Mouse (Mus musculus): ENCODE measurements around the gene Mtmr4. TPM values are rescaled to one million over a fixed set of nuclear protein-coding genes. Genes with fewer than 3 reads are reported as not detected.
A peak's percentile ranks its signal among the peaks of the same experiment; 100 is the strongest.

Mtmr4 gene
- polyA plus RNA-seq, 1 experiment from 2014 or later, result 62.4 TPM

DNA sequence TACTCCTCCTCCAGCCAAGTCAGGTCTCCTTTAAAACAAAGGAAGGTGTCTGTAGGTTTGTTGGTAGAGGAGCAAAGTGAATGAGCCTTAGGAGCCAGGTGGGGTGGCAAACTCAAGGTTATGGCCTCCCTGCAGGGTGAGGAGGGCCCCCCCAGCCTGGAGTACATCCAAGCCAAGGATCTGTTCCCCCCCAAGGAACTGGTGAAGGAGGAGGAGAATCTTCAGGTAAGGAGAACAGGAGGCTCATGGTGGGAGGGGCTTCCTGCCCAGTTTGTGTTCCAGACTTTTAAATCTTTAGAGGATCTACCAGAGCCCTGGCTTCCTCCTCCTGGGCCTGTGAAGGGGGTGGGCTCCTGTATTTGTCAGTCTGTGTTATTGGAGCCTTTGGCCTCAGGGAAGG, 5.1 kb downstream of the Mtmr4 start:
- H3K27me3 ChIP-seq (ENCODE audit: control insufficient read depth, insufficient read depth, low read length), result no peaks in the 10 kb centered on the region
- no peak overlapping the region for H3K27ac ChIP-seq (replicated peaks; ENCODE audit: low read depth, low read length)
- H3K4me1 ChIP-seq (ENCODE audit: control insufficient read depth, insufficient read depth, low read length), result peaks cover 20% of the 10 kb centered on the region

GRCm38 (mm10) chr11:87599395-87600089, 7.6 kb downstream of the Mtmr4 start:
- no peak overlapping the region for H3K4me2 ChIP-seq (ENCODE audit: low read depth, severe bottlenecking)
- DNase-seq (ENCODE audit: low spot score) (no peak), ATAC-seq (ENCODE audit: insufficient number of reproducible peaks, low FRiP score, low TSS enrichment, low read depth) (no peak)
- H3K4me3 ChIP-seq (ENCODE audit: low read depth, low read length), result no peak overlapping the region
- no peaks in the 10 kb centered on the region for H3K9me3 ChIP-seq (ENCODE audit: control insufficient read depth, low read length)
- H3K27ac ChIP-seq (replicated peaks; ENCODE audit: low read depth, low read length), result no peak overlapping the region
- peaks cover 43% of the 10 kb centered on the region for H3K36me3 ChIP-seq (ENCODE audit: control insufficient read depth, insufficient read depth, low read length)
- H3K4me1 ChIP-seq (ENCODE audit: control insufficient read depth, insufficient read depth, low read length), result peaks cover 12% of the 10 kb centered on the region; the same call in 1 of the 2 replicates
- H3K9ac ChIP-seq (ENCODE audit: low read length), result no peak overlapping the region
- H3K27me3 ChIP-seq (ENCODE audit: control insufficient read depth, insufficient read depth, low read length), result no peaks in the 10 kb centered on the region
- 90% methylated on average over 13 of the region's 13 CpGs for WGBS

More for the DNA sequence above, 5.1 kb downstream of the Mtmr4 start:
- no peaks in the 10 kb centered on the region for H3K9me3 ChIP-seq (ENCODE audit: control insufficient read depth, low read length)
- no peak for ATAC-seq (ENCODE audit: insufficient number of reproducible peaks, low FRiP score, low TSS enrichment, low read depth)
- H3K4me2 ChIP-seq (ENCODE audit: low read depth, severe bottlenecking), result peak overlapping the region; percentile 90; the same call in 1 of the 2 replicates
- no peak overlapping the region for H3K4me3 ChIP-seq (ENCODE audit: low read depth, low read length)
- no peak for DNase-seq (ENCODE audit: low spot score)
- H3K36me3 ChIP-seq (ENCODE audit: control insufficient read depth, insufficient read depth, low read length), result peaks cover 22% of the 10 kb centered on the region
- H3K9ac ChIP-seq (ENCODE audit: low read length), result no peak overlapping the region

DNA sequence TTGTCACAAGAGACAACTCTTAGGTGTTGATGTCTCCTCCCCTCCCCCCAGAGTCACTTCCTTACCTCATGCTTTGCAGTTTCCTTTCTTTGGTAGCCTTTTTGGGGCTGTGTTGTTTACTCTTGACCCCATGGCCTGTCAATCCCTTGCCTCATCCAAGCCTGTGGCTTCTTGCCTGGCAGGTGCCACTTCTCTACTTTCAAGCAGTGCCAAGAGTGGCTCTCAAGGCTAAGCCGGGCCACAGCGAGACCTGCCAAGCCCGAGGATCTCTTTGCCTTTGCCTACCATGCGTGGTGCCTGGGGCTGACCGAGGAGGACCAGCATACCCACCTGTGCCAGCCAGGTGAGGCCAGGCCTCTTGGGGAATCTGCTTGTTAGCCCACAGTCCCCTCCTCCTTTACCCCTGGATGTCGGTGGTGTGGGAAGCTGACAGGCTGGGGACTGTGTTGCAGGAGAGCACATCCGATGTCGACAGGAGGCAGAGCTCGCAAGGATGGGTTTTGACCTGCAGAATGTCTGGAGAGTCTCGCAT, 8.4 kb downstream of the Mtmr4 start:
- DNase-seq (ENCODE audit: low spot score) (no peak), ATAC-seq (ENCODE audit: insufficient number of reproducible peaks, low FRiP score, low TSS enrichment, low read depth) (no peak)
- H3K4me2 ChIP-seq (ENCODE audit: low read depth, severe bottlenecking), result no peak overlapping the region
- H3K27me3 ChIP-seq (ENCODE audit: control insufficient read depth, insufficient read depth, low read length), result no peaks in the 10 kb centered on the region
- H3K4me3 ChIP-seq (ENCODE audit: low read depth, low read length), result no peak overlapping the region
- no peak overlapping the region for H3K9ac ChIP-seq (ENCODE audit: low read length)
- WGBS, result 94% methylated on average over 10 of the region's 10 CpGs
- H3K27ac ChIP-seq (replicated peaks; ENCODE audit: low read depth, low read length), result no peak overlapping the region
- H3K36me3 ChIP-seq (ENCODE audit: control insufficient read depth, insufficient read depth, low read length), result peaks cover 49% of the 10 kb centered on the region
- H3K4me1 ChIP-seq (ENCODE audit: control insufficient read depth, insufficient read depth, low read length), result peaks cover 7% of the 10 kb centered on the region; the same call in 1 of the 2 replicates
- H3K9me3 ChIP-seq (ENCODE audit: control insufficient read depth, low read length), result no peaks in the 10 kb centered on the region

DNA sequence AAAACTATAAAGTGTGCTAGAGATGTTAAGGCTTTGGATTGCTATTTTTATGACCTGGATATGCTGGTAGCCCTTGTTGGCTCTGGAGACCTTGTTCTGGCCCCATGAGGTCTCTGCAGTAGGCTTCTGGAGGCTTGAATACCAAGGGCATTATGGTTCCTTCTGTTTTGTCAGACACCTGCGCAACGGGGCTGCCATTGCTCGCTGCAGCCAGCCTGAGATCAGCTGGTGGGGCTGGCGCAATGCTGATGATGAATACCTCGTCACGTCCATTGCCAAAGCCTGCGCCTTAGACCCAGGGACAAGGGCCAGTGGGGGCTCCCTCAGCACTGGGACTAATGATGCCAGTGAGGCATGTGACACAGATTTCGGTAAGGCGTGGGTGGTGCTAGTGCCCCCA, 10.3 kb downstream of the Mtmr4 start:
- peaks cover 57% of the 10 kb centered on the region for H3K36me3 ChIP-seq (ENCODE audit: control insufficient read depth, insufficient read depth, low read length)
- H3K4me1 ChIP-seq (ENCODE audit: control insufficient read depth, insufficient read depth, low read length), result no peaks in the 10 kb centered on the region
- no peak overlapping the region for H3K27ac ChIP-seq (replicated peaks; ENCODE audit: low read depth, low read length)
- H3K9me3 ChIP-seq (ENCODE audit: control insufficient read depth, low read length), result no peaks in the 10 kb centered on the region
- H3K4me3 ChIP-seq (ENCODE audit: low read depth, low read length), result no peak overlapping the region
- H3K4me2 ChIP-seq (ENCODE audit: low read depth, severe bottlenecking), result no peak overlapping the region
- no peak overlapping the region for H3K9ac ChIP-seq (ENCODE audit: low read length)
- no peak for DNase-seq (ENCODE audit: low spot score)
- no peaks in the 10 kb centered on the region for H3K27me3 ChIP-seq (ENCODE audit: control insufficient read depth, insufficient read depth, low read length)
- no peak for ATAC-seq (ENCODE audit: insufficient number of reproducible peaks, low FRiP score, low TSS enrichment, low read depth)
- 97% methylated on average over 9 of the region's 9 CpGs for WGBS

DNA sequence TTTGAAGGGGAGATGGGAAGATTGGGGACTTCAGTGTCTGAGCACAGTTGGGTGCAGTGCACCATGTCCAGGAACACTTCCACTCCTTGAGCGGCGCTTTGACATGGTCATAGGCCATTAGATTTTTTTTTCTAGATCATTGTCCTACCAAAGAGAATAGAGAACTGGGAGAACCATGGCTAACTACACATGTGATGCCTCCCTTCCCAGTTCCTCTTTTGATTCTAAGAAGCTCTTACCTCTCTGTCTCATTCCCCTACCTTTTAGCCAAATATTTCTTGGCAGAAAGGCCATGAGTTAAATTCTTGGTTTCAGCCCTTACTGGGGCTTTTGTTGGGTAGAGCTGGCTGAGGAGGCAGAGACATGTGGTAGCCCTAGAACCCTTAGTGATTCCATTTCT, 11.6 kb downstream of the Mtmr4 start:
- DNase-seq (ENCODE audit: low spot score) (no peak), ATAC-seq (ENCODE audit: insufficient number of reproducible peaks, low FRiP score, low TSS enrichment, low read depth) (no peak)
- Histone ChIP-seq H3K4me1 (ENCODE audit: control insufficient read depth, insufficient read depth, low read length) (no peaks in the 10 kb centered on the region), H3K9ac (ENCODE audit: low read length) (no peak overlapping the region), H3K4me2 (ENCODE audit: low read depth, severe bottlenecking) (no peak overlapping the region), H3K4me3 (ENCODE audit: low read depth, low read length) (no peak overlapping the region), H3K27me3 (ENCODE audit: control insufficient read depth, insufficient read depth, low read length) (no peaks in the 10 kb centered on the region), H3K36me3 (ENCODE audit: control insufficient read depth, insufficient read depth, low read length) (peaks cover 47% of the 10 kb centered on the region), H3K9me3 (ENCODE audit: control insufficient read depth, low read length) (no peaks in the 10 kb centered on the region), H3K27ac (replicated peaks; ENCODE audit: low read depth, low read length) (no peak overlapping the region)
- WGBS, result 97% methylated on average over 2 of the region's 2 CpGs

DNA sequence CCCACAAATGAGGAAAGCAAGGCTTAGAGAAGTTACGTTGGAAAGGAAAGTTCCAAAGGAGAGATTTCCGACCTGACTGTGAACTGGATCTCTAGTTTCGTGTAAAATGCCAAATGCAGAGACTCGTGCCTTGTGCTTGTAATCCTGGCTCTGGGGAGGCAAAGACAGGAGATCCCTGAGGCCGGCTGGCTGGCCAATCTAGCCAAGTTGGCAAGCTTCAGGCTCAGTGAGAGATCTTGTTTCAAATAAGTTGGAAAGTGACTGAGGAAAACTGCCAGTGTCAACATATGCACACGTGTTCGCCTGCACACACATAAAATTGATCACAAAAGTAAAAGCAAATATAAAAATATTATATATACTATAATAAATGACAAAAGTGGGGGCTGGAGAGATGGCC, 17.3 kb downstream of the Mtmr4 start:
- Histone ChIP-seq H3K4me1 (ENCODE audit: control insufficient read depth, insufficient read depth, low read length) (no peaks in the 10 kb centered on the region), H3K27ac (replicated peaks; ENCODE audit: low read depth, low read length) (no peak overlapping the region), H3K27me3 (ENCODE audit: control insufficient read depth, insufficient read depth, low read length) (no peaks in the 10 kb centered on the region), H3K9ac (ENCODE audit: low read length) (no peak overlapping the region), H3K9me3 (ENCODE audit: control insufficient read depth, low read length) (no peaks in the 10 kb centered on the region), H3K36me3 (ENCODE audit: control insufficient read depth, insufficient read depth, low read length) (peaks cover 49% of the 10 kb centered on the region), H3K4me3 (ENCODE audit: low read depth, low read length) (no peak overlapping the region), H3K4me2 (ENCODE audit: low read depth, severe bottlenecking) (no peak overlapping the region)
- ATAC-seq (ENCODE audit: insufficient number of reproducible peaks, low FRiP score, low TSS enrichment, low read depth), result no peak
- WGBS, result 92% methylated on average over 7 of the region's 7 CpGs
- no peak for DNase-seq (ENCODE audit: low spot score)

DNA sequence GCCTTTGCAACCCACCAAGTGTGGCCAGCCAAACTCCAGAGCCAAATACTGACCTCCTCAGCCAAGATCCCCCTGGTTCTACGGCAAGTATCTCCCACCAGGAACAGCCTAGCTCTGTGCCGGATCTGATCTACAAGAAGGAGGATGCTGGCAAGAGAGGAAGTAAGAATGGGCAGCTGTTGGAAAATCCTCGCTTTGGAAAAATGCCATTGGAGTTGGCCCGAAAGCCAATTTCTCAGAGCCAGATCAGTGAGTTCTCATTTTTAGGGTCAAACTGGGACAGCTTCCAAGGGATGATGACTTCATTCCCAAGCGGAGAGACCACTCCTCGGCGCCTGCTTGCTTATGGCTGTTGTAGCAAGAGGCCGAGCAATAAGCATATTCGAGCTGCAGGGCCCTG, 19.6 kb downstream of the Mtmr4 start:
- ATAC-seq (ENCODE audit: insufficient number of reproducible peaks, low FRiP score, low TSS enrichment, low read depth) (no peak), DNase-seq (ENCODE audit: low spot score) (no peak)
- H3K4me1 ChIP-seq (ENCODE audit: control insufficient read depth, insufficient read depth, low read length), result no peaks in the 10 kb centered on the region
- H3K9ac ChIP-seq (ENCODE audit: low read length), result no peak overlapping the region
- H3K27me3 ChIP-seq (ENCODE audit: control insufficient read depth, insufficient read depth, low read length), result no peaks in the 10 kb centered on the region
- H3K9me3 ChIP-seq (ENCODE audit: control insufficient read depth, low read length), result no peaks in the 10 kb centered on the region
- 93% methylated on average over 9 of the region's 9 CpGs for WGBS
- no peak overlapping the region for H3K27ac ChIP-seq (replicated peaks; ENCODE audit: low read depth, low read length)
- H3K36me3 ChIP-seq (ENCODE audit: control insufficient read depth, insufficient read depth, low read length), result peaks cover 44% of the 10 kb centered on the region
- no peak overlapping the region for H3K4me3 ChIP-seq (ENCODE audit: low read depth, low read length)
- H3K4me2 ChIP-seq (ENCODE audit: low read depth, severe bottlenecking), result no peak overlapping the region

DNA sequence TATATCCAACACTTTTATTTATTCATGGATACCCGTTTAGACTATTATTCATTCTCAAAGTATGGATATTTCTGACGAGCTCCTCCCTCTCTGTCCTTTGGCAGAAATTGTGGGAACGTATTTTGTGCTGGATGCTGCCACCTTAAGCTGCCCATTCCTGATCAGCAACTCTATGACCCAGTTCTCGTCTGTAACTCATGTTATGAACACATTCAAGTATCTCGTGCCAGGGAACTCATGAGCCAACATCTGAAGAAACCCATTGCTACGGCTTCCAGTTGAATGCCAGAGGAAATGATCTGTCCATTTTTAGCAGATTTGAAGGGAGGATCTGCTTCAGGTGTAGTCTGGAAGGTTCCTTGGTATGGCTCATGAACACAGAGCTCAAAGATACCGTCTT, 22.0 kb downstream of the Mtmr4 start:
- Histone ChIP-seq H3K9me3 (ENCODE audit: control insufficient read depth, low read length) (no peaks in the 10 kb centered on the region), H3K36me3 (ENCODE audit: control insufficient read depth, insufficient read depth, low read length) (peaks cover 57% of the 10 kb centered on the region), H3K4me2 (ENCODE audit: low read depth, severe bottlenecking) (no peak overlapping the region), H3K27me3 (ENCODE audit: control insufficient read depth, insufficient read depth, low read length) (no peaks in the 10 kb centered on the region), H3K4me1 (ENCODE audit: control insufficient read depth, insufficient read depth, low read length) (no peaks in the 10 kb centered on the region), H3K27ac (replicated peaks; ENCODE audit: low read depth, low read length) (no peak overlapping the region), H3K9ac (ENCODE audit: low read length) (no peak overlapping the region), H3K4me3 (ENCODE audit: low read depth, low read length) (no peak overlapping the region)
- ATAC-seq (ENCODE audit: insufficient number of reproducible peaks, low FRiP score, low TSS enrichment, low read depth) (no peak), DNase-seq (ENCODE audit: low spot score) (no peak)
- WGBS, result 94% methylated on average over 7 of the region's 7 CpGs

- H3K4me1 ChIP-seq (ENCODE audit: control insufficient read depth, insufficient read depth, low read length), result no peaks in the 10 kb centered on the region
- no peak overlapping the region for H3K4me2 ChIP-seq (ENCODE audit: low read depth, severe bottlenecking)
- no peak for ATAC-seq (ENCODE audit: insufficient number of reproducible peaks, low FRiP score, low TSS enrichment, low read depth)
- no peak overlapping the region for H3K4me3 ChIP-seq (ENCODE audit: low read depth, low read length)
- H3K27ac ChIP-seq (replicated peaks; ENCODE audit: low read depth, low read length), result no peak overlapping the region
- H3K27me3 ChIP-seq (ENCODE audit: control insufficient read depth, insufficient read depth, low read length), result no peaks in the 10 kb centered on the region
- WGBS, result 94% methylated on average over 5 of the region's 5 CpGs
- no peak overlapping the region for H3K9ac ChIP-seq (ENCODE audit: low read length)
- H3K36me3 ChIP-seq (ENCODE audit: control insufficient read depth, insufficient read depth, low read length), result peaks cover 50% of the 10 kb centered on the region
- no peak for DNase-seq (ENCODE audit: low spot score)
- H3K9me3 ChIP-seq (ENCODE audit: control insufficient read depth, low read length), result no peaks in the 10 kb centered on the region
Measured at GRCm38 (mm10) chr11:87615551-87615950, 23.6 kb downstream of the Mtmr4 start.

Measured in limb, embryonic 11.5 days (tissue).